Mouse (Mus musculus): ENCODE results near the gene Zranb2. TPM values are rescaled to one million over a fixed set of nuclear protein-coding genes. Genes with fewer than 3 reads are reported as not detected.

Zranb2 gene
- total and polyA plus RNA-seq, 3 experiments = 13.7 to 245 (median 126) TPM

DNA sequence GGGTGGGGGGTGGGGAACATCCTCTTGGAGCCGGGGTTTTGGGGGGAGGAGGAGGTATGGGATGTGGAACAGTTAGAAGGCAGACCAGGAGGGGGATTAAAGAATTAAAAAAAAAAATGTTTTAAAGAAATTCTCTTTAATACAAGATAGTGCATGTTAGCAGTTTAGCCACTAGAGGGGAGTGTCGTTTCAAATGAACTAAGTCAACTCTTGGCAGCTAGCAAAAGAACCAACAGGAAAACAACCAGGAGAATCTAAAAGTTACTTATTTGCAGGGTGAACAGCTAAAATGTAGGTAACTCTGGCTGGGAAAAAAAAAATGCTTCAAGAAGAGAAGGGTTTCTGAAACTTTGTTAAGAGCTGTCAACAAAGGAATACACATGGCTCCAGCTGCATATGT is 31.2 kb downstream of the Zranb2 start:
- Histone ChIP-seq H3K36me3 (replicated peaks) (no peaks in the 10 kb centered on the region), H3K9me3 (replicated peaks) (peaks cover 3% of the 10 kb centered on the region; the same call in 1 of the 2 replicates), H3K4me3 (ENCODE audit: low read depth, low read length) (no peak overlapping the region), H3K4me1 (ENCODE audit: insufficient read depth, low read depth, low read length) (no peaks in the 10 kb centered on the region), H3K27me3 (ENCODE audit: insufficient read depth, low read length) (peaks cover 11% of the 10 kb centered on the region; the same call in 1 of the 2 replicates)
- DNase-seq (ENCODE audit: low spot score) (no peak), ATAC-seq (ENCODE audit: extremely low read depth, insufficient number of reproducible peaks, low FRiP score, poor library complexity, severe bottlenecking) (peak; percentile 54)
- TF ChIP-seq TAL1 (conservative IDR thresholded peaks at IDR 0.05; ENCODE audit: low read depth, low read length) (no peak), POLR2AphosphoS5 (IDR thresholded peaks at IDR 0.05; ENCODE audit: insufficient replicate concordance, low read depth, low read length) (no peak), GATA2 (IDR thresholded peaks at IDR 0.05; ENCODE audit: borderline replicate concordance, low read depth, low read length) (no peak), CTCF (IDR thresholded peaks at IDR 0.05; ENCODE audit: low read depth, low read length) (no peak), GATA1 (IDR thresholded peaks at IDR 0.05; ENCODE audit: borderline replicate concordance, low read length) (no peak)

DNA sequence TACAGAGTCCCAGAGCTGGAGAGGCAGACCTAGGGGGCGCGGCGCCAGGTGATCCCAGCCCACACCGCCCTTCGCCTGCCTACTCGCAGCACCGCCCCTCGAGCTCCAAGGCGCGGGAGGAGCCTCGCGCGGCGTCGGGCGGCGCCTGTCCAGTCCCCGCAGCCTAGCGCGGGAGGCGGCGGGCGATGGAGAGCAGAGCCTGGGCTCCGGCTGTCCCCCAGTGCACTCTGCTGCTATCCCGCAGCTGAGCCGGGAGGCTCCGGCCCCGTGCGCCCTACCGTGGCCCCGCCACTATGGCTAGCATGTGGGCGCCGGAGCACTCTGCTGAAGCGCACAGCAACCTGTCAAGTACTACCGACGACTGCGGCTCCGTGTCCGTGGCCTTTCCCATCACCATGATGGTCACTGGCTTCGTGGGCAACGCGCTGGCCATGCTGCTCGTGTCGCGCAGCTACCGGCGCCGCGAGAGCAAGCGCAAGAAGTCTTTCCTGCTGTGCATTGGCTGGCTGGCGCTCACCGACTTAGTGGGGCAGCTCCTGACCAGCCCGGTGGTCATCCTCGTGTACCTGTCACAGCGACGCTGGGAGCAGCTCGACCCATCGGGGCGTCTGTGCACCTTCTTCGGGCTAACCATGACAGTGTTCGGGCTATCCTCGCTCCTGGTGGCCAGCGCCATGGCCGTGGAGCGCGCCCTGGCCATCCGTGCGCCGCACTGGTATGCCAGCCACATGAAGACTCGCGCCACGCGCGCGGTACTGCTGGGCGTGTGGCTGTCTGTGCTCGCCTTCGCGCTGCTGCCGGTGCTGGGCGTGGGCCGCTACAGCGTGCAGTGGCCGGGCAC is 33.0 kb downstream of the Zranb2 start, which contains the start of gene Ptger3:
Ptger3 (plus strand) TSS at position 168 of the 841 bp plus-strand sequence.
- no peak within 1 kb of the TSS for H3K4me3 ChIP-seq (ENCODE audit: low read depth, low read length)
- H3K4me1 ChIP-seq (ENCODE audit: insufficient read depth, low read depth, low read length) = peaks cover 3% of the 10 kb centered on the region; the same call in 1 of the 2 replicates
- H3K9me3 ChIP-seq (replicated peaks) = peaks cover 3% of the 10 kb centered on the region; the same call in 1 of the 2 replicates
- no peaks in the 10 kb centered on the region for H3K36me3 ChIP-seq (replicated peaks)
- TF ChIP-seq TAL1 (conservative IDR thresholded peaks at IDR 0.05; ENCODE audit: low read depth, low read length) (no peak), GATA1 (IDR thresholded peaks at IDR 0.05; ENCODE audit: borderline replicate concordance, low read length) (no peak), POLR2AphosphoS5 (IDR thresholded peaks at IDR 0.05; ENCODE audit: insufficient replicate concordance, low read depth, low read length) (no peak), GATA2 (IDR thresholded peaks at IDR 0.05; ENCODE audit: borderline replicate concordance, low read depth, low read length) (no peak), CTCF (IDR thresholded peaks at IDR 0.05; ENCODE audit: low read depth, low read length) (no peak)
- H3K27me3 ChIP-seq (ENCODE audit: insufficient read depth, low read length) = peaks cover 11% of the 10 kb centered on the region; the same call in 1 of the 2 replicates
- ATAC-seq (ENCODE audit: extremely low read depth, insufficient number of reproducible peaks, low FRiP score, poor library complexity, severe bottlenecking) (no peak), DNase-seq (ENCODE audit: low spot score) (no peak)

DNA sequence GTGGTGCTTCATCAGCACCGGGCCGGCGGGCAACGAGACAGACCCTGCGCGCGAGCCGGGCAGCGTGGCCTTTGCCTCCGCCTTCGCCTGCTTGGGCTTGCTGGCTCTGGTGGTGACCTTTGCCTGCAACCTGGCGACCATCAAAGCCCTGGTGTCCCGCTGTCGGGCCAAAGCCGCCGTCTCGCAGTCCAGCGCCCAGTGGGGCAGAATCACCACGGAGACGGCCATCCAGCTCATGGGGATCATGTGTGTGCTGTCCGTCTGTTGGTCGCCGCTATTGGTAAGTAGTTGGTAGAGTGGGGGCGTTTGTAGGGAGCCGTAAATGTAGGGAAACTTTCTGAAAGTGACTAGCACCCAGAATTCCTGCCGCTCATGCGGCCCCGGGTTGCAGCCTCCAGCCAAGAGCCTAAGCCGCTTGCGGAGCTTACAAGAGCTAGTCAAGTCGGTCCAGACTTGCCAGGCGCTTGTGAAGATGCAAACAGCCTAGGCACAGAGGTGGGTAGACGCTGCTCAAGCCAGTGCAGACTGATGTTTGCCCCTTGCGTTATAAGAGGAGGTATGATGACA is 33.7 kb downstream of the Zranb2 start:
- peaks cover 11% of the 10 kb centered on the region; the same call in 1 of the 2 replicates for H3K27me3 ChIP-seq (ENCODE audit: insufficient read depth, low read length)
- H3K4me1 ChIP-seq (ENCODE audit: insufficient read depth, low read depth, low read length) = peaks cover 5% of the 10 kb centered on the region; the same call in 1 of the 2 replicates
- H3K4me3 ChIP-seq (ENCODE audit: low read depth, low read length) = no peak overlapping the region
- no peaks in the 10 kb centered on the region for H3K36me3 ChIP-seq (replicated peaks)
- TF ChIP-seq GATA1 (IDR thresholded peaks at IDR 0.05; ENCODE audit: borderline replicate concordance, low read length) (no peak), POLR2AphosphoS5 (IDR thresholded peaks at IDR 0.05; ENCODE audit: insufficient replicate concordance, low read depth, low read length) (no peak), TAL1 (conservative IDR thresholded peaks at IDR 0.05; ENCODE audit: low read depth, low read length) (no peak), CTCF (IDR thresholded peaks at IDR 0.05; ENCODE audit: low read depth, low read length) (no peak), GATA2 (IDR thresholded peaks at IDR 0.05; ENCODE audit: borderline replicate concordance, low read depth, low read length) (no peak)
- DNase-seq (ENCODE audit: low spot score) (no peak), ATAC-seq (ENCODE audit: extremely low read depth, insufficient number of reproducible peaks, low FRiP score, poor library complexity, severe bottlenecking) (no peak)
- H3K9me3 ChIP-seq (replicated peaks) = peaks cover 3% of the 10 kb centered on the region; the same call in 1 of the 2 replicates

DNA sequence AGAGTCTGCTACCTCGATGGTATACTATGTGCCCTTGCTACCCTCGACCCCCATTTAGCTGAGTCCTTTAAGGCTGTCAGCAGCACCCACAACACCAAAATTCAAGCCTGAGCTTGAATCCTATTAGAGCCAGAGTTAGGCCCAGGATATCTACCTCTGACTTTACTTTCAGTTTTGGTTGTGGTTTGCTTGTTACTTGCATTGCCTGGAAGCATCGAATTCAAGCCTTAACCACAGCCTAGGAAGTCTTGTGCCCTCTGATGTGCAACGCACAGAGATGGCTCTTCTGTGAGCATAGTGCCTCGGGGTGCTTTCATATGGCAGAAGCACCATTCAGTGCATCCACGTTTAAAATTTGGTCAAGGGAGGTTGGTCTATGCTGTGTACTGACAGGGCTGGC is 38.1 kb downstream of the Zranb2 start:
- H3K9me3 ChIP-seq (replicated peaks) = peaks cover 2% of the 10 kb centered on the region; the same call in 1 of the 2 replicates
- TF ChIP-seq GATA1 (IDR thresholded peaks at IDR 0.05; ENCODE audit: borderline replicate concordance, low read length) = no peak
- TF ChIP-seq GATA2 (IDR thresholded peaks at IDR 0.05; ENCODE audit: borderline replicate concordance, low read depth, low read length) = no peak
- no peak for TF ChIP-seq TAL1 (conservative IDR thresholded peaks at IDR 0.05; ENCODE audit: low read depth, low read length)
- no peak for TF ChIP-seq POLR2AphosphoS5 (IDR thresholded peaks at IDR 0.05; ENCODE audit: insufficient replicate concordance, low read depth, low read length)
- TF ChIP-seq CTCF (IDR thresholded peaks at IDR 0.05; ENCODE audit: low read depth, low read length) = no peak
- DNase-seq (ENCODE audit: low spot score) (no peak), ATAC-seq (ENCODE audit: extremely low read depth, insufficient number of reproducible peaks, low FRiP score, poor library complexity, severe bottlenecking) (no peak)
- no peak overlapping the region for H3K4me3 ChIP-seq (ENCODE audit: low read depth, low read length)
- peaks cover 12% of the 10 kb centered on the region; the same call in 1 of the 2 replicates for H3K4me1 ChIP-seq (ENCODE audit: insufficient read depth, low read depth, low read length)
- H3K36me3 ChIP-seq (replicated peaks) = no peaks in the 10 kb centered on the region
- peaks cover 11% of the 10 kb centered on the region; the same call in 1 of the 2 replicates for H3K27me3 ChIP-seq (ENCODE audit: insufficient read depth, low read length)

DNA sequence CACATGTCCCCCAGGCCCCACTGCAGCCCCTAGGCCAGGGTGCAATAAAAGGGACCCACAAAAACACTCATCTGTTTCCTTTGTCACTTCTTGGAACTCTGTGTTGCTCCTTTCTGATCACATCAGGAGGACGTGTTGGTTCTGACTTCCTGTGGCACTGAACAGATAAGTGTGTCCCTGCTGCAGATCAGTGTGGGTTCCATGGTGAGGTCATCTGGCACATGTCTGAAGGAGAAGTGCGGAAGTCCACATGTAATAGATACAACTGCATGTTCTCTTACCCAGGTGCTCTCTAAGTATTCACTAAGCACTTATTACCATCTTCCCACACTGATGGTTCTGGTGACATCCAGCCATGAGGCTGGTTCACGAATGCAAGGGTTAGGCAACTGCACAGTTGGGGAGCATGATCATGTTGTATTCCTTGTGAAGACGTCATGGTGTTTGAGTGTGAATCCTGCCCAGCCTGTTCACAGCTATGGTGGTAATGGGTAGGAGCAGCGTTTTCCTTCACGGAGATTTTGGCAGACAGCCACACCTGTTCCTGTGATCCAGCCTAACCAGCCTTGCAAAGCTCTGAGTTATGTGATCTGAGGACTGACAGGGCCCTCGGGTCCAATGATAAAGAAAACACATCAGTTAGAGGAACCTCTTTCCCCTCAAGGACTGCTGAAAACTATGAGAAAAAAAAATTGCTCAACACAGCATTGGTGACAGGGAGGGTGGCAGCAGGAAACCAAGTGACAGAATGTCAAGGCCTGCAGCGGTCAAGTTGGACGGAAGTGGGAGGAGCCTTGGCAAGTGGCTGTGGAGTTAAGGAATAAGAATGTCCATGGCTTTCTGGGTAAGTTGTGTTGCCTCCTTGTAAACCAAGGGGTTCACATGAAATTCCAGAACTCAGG is 41.7 kb downstream of the Zranb2 start:
- TF ChIP-seq TAL1 (conservative IDR thresholded peaks at IDR 0.05; ENCODE audit: low read depth, low read length) = no peak
- no peak for TF ChIP-seq POLR2AphosphoS5 (IDR thresholded peaks at IDR 0.05; ENCODE audit: insufficient replicate concordance, low read depth, low read length)
- TF ChIP-seq GATA2 (IDR thresholded peaks at IDR 0.05; ENCODE audit: borderline replicate concordance, low read depth, low read length) = no peak
- TF ChIP-seq GATA1 (IDR thresholded peaks at IDR 0.05; ENCODE audit: borderline replicate concordance, low read length) = no peak
- peaks cover 12% of the 10 kb centered on the region; the same call in 1 of the 2 replicates for H3K4me1 ChIP-seq (ENCODE audit: insufficient read depth, low read depth, low read length)
- no peaks in the 10 kb centered on the region for H3K36me3 ChIP-seq (replicated peaks)
- ATAC-seq (ENCODE audit: extremely low read depth, insufficient number of reproducible peaks, low FRiP score, poor library complexity, severe bottlenecking) (0 out of 2 replicates have a peak, but pooled peaks have one; percentile 35), DNase-seq (ENCODE audit: low spot score) (no peak)
- H3K27me3 ChIP-seq (ENCODE audit: insufficient read depth, low read length) = 0 out of 2 replicates have a peak, but pooled peaks cover 3% of the 10 kb centered on the region
- no peak overlapping the region for H3K4me3 ChIP-seq (ENCODE audit: low read depth, low read length)
- H3K9me3 ChIP-seq (replicated peaks) = no peaks in the 10 kb centered on the region
